Mouse (Mus musculus): Measurements from ENCODE around the gene Pik3c2b. TPM values are rescaled to one million over a fixed set of nuclear protein-coding genes. Genes with fewer than 3 reads are reported as not detected.

Pik3c2b gene
- total RNA-seq, 1 experiment from 2014 or later, result 1.9 TPM

DNA sequence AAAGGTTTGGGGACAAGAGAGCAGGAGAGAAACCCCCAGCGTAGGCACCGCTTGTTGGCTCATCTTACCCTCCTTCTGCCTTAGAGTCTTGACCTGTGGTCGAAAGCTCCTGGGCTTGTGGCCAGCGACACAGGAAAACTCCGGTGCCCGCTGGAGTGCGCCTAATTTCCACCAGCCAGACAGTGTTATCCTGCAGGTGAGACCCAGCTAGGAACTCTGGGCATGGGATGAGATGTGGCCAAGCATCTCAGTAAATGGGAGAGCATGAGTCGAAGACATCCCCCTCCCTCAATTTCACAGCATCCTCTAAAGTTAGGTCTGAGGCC is 39.9 kb downstream of the Pik3c2b start:
- ATAC-seq (replicated peaks; ENCODE audit: insufficient number of reproducible peaks, low FRiP score, low TSS enrichment, poor library complexity, severe bottlenecking), result no peak

- ATAC-seq (replicated peaks; ENCODE audit: insufficient number of reproducible peaks, low FRiP score, low TSS enrichment, poor library complexity, severe bottlenecking), result no peak
Measured at GRCm38 (mm10) chr1:133086804-133087203, 41.3 kb downstream of the Pik3c2b start.

- peak; percentile 65 for ATAC-seq (replicated peaks; ENCODE audit: insufficient number of reproducible peaks, low FRiP score, low TSS enrichment, poor library complexity, severe bottlenecking)
Measured at GRCm38 (mm10) chr1:133087206-133087905, 41.9 kb downstream of the Pik3c2b start.

- no peak for ATAC-seq (replicated peaks; ENCODE audit: insufficient number of reproducible peaks, low FRiP score, low TSS enrichment, poor library complexity, severe bottlenecking)
Measured at GRCm38 (mm10) chr1:133088196-133088595, 42.7 kb downstream of the Pik3c2b start.

- no peak for ATAC-seq (replicated peaks; ENCODE audit: insufficient number of reproducible peaks, low FRiP score, low TSS enrichment, poor library complexity, severe bottlenecking)
Measured at GRCm38 (mm10) chr1:133089415-133089814, 43.9 kb downstream of the Pik3c2b start.

GRCm38 (mm10) chr1:133090641-133091040 is 45.2 kb downstream of the Pik3c2b start:
- ATAC-seq (replicated peaks; ENCODE audit: insufficient number of reproducible peaks, low FRiP score, low TSS enrichment, poor library complexity, severe bottlenecking), result no peak

- ATAC-seq (replicated peaks; ENCODE audit: insufficient number of reproducible peaks, low FRiP score, low TSS enrichment, poor library complexity, severe bottlenecking), result no peak
Measured at GRCm38 (mm10) chr1:133091483-133091882, 46.0 kb downstream of the Pik3c2b start.

DNA sequence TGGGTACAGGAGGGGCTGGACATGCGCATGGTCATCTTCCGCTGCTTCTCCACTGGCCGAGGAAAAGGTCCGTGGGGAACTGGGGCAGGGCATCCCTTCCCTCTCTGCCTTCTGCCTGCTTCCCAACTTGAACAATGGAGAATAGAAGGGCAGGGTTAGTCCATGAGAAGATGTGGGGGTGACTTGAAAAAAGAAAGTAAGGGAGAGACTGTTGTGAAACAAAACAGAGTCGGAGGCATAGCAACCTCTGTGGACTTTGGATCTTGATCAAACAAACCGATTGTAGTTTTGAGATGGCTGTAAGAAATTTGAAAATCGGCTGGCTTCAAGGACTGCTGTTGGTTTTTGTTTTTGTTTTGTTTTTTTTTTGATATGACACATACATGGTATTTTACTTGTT is 48.3 kb downstream of the Pik3c2b start:
- no peak for ATAC-seq (replicated peaks; ENCODE audit: insufficient number of reproducible peaks, low FRiP score, low TSS enrichment, poor library complexity, severe bottlenecking)

DNA sequence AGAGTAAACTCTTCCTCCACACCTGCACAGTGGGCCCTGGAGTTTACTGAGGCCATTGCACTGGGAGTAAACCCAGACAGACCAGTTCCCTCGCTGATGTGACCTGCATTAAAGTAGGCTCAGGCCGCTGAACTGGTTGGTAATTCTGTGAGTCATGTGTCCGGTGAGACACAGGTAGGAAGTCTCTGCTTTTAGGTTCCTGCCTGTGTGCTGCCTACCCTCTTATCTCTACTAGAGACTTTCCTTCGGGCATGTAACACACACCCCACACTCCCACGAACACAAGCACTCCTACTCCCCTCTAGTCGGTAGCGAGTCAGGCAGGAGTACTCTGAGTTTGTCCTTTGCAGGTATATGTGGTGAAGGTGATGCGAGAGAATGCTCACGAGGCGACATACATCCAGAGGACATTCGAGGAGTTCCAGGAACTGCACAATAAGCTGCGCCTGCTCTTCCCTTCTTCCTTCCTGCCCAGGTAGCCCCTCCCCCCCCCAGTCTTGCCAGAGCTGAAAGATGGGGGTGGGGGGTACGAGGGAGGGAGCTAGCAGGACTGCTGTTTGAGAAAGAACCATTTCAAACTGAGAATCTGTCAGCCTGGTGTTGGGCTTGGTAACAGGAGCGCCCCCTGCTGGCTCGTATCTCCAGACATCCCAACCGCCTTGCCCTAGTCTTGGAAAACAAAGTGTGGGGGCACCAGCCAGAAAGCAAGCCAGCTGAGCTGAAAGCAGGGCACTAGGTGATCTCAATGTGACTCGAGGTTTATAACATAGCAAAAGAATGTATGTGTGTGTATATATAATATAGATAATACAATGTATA is 55.7 kb downstream of the Pik3c2b start:
- ATAC-seq (replicated peaks; ENCODE audit: insufficient number of reproducible peaks, low FRiP score, low TSS enrichment, poor library complexity, severe bottlenecking), result peak; percentile 77

DNA sequence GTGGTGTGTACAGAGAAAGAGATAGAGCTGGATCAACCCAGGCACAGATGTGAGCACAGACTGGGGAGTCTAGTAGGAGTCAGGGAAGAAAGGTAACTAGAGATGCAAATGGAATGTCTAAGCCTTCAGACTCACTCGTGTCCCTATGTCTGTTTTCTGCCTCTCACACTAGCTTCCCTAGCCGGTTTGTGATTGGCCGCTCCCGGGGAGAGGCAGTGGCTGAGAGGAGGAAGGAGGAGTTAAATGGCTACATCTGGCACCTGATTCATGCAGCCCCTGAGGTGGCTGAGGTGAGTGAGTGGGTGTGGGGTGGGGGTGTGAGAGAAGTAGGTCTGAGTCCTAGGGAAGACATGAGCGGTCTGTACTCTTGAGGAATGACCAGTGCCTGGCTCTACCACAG is 56.6 kb downstream of the Pik3c2b start:
- no peak for ATAC-seq (replicated peaks; ENCODE audit: insufficient number of reproducible peaks, low FRiP score, low TSS enrichment, poor library complexity, severe bottlenecking)

- no peak for ATAC-seq (replicated peaks; ENCODE audit: insufficient number of reproducible peaks, low FRiP score, low TSS enrichment, poor library complexity, severe bottlenecking)
Measured at GRCm38 (mm10) chr1:133103315-133103714, 57.8 kb downstream of the Pik3c2b start.

DNA sequence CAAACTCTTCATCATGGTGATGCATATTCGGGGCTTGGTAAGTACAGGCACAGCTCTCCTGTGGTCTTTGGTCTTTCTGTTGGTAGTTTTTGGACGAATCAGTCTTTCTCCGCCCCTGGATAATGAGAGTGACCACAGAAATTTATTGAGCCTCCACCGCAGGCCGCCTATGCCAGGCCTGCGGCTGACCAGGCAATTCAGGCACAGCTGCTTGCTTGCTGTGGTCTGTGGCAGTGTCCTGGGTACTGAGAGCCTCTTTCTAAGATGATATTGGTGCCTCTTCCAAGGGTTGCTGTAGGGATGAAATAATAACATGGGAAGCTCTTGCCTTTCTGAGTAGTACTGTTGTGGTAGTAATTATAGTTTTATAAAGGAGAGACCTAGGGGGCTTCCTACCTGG is 58.4 kb downstream of the Pik3c2b start:
- ATAC-seq (replicated peaks; ENCODE audit: insufficient number of reproducible peaks, low FRiP score, low TSS enrichment, poor library complexity, severe bottlenecking), result no peak

GRCm38 (mm10) chr1:133116108-133116507 is 70.6 kb downstream of the Pik3c2b start:
- ATAC-seq (replicated peaks; ENCODE audit: insufficient number of reproducible peaks, low FRiP score, low TSS enrichment, poor library complexity, severe bottlenecking), result no peak

DNA sequence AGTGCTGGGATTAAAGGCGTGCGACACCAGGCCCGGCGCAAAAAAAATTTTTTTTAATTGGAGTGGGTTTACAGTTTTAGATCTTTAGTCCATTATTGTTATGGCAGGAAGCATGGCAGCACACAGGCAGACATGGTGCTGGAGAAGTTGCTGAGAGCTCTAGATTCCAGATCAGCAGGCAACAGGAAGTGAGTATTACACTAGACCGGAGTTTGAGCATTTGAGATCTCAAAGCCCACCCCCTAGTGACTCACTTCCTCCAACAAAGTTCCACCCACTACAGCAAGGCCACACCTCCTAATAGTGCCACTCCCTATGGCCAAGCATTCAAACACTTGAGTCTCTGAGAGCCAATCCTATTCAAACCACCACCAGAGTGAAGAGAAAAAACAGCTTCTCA is 72.7 kb downstream of the Pik3c2b start:
- peak; percentile 81 for ATAC-seq (replicated peaks; ENCODE audit: insufficient number of reproducible peaks, low FRiP score, low TSS enrichment, poor library complexity, severe bottlenecking)

- ATAC-seq (replicated peaks; ENCODE audit: insufficient number of reproducible peaks, low FRiP score, low TSS enrichment, poor library complexity, severe bottlenecking), result no peak
Measured at GRCm38 (mm10) chr1:133118844-133119243, 73.4 kb downstream of the Pik3c2b start.

DNA sequence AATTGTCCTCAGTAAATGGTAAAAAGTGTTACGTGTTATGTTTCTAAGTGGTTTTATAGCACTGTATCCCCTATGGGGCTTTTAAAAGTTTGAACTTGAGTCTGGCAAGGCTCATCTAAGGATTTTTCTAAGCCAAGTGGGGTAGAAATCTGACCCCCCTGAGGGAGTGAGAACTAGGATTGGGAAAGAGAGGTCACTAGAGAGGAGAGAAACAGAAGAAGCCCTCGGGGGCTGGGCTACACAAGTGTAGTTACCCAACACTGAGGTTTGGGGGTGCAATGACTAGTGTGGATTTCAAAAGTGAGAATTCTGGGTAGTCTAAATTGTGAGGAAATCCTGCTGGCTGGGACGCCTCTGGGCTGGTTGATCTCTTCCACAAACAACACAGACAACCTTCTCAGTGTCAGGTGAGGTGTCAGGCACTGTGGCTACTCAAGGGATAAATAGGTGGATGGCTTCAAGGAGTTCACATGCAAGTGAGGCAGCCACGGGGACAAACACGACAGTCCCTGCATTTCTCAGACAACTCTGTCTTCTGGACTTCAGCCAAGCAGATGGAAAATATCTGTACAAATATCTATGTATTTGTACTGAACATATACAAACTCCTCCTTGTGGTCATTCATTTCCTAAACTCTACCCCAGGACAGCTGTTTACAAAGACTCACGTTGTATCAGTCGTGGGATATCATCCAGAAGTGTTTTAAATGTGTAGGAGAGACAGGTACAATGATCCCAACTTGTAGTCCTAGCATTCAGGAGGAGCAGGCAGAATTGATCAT is 74.7 kb downstream of the Pik3c2b start:
- ATAC-seq (replicated peaks; ENCODE audit: insufficient number of reproducible peaks, low FRiP score, low TSS enrichment, poor library complexity, severe bottlenecking), result peak; percentile 69

DNA sequence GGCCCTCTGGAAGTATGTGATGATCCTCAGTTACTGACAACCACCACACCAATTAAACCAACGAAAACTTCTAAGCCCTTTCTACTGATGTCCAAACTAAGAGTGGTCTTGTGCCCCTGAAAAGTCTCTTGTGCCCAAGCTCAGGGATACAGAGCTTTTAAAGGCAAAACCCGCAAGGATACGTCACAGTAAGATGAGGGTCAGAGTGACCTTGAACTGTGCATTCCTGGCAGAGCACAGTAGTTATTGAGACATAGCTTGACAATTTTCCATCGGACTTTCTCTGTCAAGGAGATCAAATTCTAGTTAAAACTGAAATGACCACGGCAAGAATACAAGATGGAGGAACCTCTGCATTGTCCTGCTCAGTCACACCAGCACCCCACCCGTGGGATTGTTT is 75.8 kb downstream of the Pik3c2b start:
- no peak for ATAC-seq (replicated peaks; ENCODE audit: insufficient number of reproducible peaks, low FRiP score, low TSS enrichment, poor library complexity, severe bottlenecking)

DNA sequence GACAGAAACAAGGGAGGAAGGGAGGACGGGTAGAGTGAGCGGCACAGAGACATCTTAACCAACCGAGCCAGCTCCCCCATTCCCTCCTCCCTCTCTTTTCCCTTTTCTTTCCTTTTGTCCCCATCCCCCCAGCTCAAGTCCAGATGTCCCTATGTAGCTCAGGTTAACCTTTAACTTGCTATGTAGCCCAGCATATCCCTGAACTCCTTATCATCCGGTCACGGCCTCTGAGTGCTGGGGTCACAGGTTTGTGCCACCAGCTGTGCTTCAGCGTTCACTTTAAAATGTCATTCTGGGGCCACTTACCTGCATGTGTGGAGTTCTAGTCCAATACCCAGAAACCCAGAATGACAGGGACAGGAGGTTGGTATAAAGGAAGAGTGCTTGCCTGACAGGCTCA is 78.7 kb downstream of the Pik3c2b start:
- no peak for ATAC-seq (replicated peaks; ENCODE audit: insufficient number of reproducible peaks, low FRiP score, low TSS enrichment, poor library complexity, severe bottlenecking)

GRCm38 (mm10) chr1:133125640-133126364 is 80.3 kb downstream of the Pik3c2b start:
- no peak for ATAC-seq (replicated peaks; ENCODE audit: insufficient number of reproducible peaks, low FRiP score, low TSS enrichment, poor library complexity, severe bottlenecking)
